Mouse (Mus musculus): ENCODE results near the gene Vash1.

Gene Vash1

DNA sequence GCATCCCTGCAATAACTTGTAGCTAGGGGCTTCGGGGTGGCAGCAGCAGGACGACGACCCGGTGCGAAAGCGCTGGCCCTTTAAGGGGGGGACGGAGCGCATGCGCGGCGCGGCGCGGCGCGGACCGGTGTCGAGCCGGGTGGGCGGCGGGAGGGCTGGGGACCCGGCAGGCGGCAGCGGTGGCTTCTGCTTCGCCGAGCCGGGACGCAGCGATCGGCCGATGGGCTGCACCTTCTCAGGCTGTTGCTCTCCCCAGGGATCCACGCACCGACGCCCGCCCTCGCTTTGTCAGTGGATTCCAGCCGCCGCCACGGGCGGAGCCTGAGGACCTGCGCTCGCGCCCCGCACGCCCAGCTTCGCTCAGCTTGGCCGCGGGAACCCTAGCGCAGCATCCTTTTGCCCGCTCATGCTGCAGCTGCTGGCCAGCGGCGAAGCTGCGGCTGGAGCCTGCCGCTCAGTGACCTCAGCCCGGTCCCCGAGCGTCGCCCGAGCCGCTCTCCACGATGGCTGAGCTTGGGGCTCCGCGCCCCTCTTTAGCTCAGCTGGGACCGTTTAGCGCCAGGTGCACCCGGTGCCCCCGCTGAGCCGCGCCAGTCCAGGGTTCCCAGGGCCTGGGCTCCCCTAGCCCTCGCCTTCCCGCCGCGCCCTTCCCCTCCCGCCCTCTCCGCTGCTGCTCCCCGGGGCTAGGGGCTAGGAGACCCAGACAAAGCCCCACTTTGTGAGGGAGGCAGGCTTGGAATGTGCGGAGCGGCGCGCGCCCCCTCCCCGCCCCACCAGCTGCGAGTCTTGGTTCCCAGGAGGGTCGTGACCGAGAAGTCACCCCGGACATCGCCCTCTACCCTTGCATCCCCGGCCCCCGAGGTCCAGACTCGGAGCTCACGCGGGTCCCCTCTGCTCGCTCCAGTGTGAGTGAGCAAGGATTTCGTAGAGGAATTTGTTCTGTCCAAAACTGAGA, at the start of gene Vash1:
Gene Vash1 (plus strand): TSS at position 110 of the 955 bp plus-strand sequence.
- DNase-seq (ENCODE audit: low spot score) = peak; percentile 89

GRCm38 (mm10) chr12:86628783-86629172, 49.7 kb upstream of the Vash1 start:
- DNase-seq (ENCODE audit: low spot score) = no peak

- DNase-seq (ENCODE audit: low spot score) = peak; percentile 44
These were observed 36.7 kb upstream of the Vash1 start for GRCm38 (mm10) chr12:86641763-86642162.

DNA sequence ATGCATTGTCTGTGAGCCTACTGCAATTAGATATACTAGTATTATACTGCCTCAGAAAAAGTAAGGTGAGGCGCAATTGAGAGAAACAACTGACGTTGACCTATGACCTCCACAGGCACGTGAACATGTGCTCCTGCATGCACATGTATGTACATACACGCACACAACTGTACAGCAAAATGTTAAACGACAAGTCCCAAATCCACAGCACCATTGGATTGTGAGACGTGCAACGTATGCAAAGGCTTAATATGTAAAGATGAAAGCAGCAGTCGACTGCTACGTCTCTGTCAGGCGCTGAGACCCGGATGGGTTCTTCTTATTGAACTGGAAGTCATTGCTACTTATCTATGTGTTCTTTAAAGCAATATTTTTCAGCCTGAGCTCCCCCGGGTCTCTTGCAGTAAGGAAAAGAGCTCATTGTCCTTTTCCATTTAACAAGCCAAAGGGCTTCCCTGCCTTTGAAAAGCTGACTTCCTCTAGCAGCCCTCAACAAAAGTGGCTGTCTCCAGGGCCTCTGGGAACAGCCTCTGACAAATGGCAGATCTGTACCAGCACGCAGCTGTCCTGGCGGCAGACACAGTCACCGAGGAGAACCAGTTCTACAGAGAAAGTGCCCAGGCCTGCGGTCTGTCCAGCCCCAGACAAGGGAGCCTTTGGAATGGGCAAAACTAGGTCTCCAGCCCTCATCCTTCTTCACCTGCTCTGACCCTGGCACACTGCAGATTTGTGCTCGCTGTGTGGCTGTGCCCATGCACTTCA, 33.8 kb upstream of the Vash1 start:
- peak; percentile 51 for DNase-seq (ENCODE audit: low spot score)

- no peak for DNase-seq (ENCODE audit: low spot score)
These were observed 33.0 kb upstream of the Vash1 start for GRCm38 (mm10) chr12:86645494-86645893.

GRCm38 (mm10) chr12:86646831-86647230, 31.7 kb upstream of the Vash1 start:
- DNase-seq (ENCODE audit: low spot score) = no peak

DNA sequence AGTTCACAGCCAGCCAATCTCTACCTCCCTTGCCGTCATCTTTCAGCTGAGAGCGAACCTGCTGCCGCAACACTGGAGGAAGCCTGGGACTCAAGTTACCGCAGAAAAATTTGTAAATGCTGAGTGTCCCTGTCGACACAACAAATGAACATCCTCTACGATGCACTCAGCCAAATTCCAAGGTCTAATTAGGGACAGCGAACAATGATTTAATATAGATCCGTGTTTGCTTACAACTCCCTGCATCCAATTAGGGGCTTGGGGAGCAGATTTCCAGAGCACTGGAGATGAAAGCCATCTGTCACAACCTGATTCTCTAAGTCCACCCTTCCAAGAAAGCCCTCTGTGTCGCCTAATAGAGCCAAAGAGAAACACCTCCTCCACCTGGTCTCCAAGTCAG, 31.2 kb upstream of the Vash1 start:
- DNase-seq (ENCODE audit: low spot score) = peak; percentile 44

GRCm38 (mm10) chr12:86647736-86648135, 30.8 kb upstream of the Vash1 start:
- no peak for DNase-seq (ENCODE audit: low spot score)

GRCm38 (mm10) chr12:86648489-86648888, 30.0 kb upstream of the Vash1 start:
- no peak for DNase-seq (ENCODE audit: low spot score)

GRCm38 (mm10) chr12:86651301-86651860, 27.1 kb upstream of the Vash1 start:
- no peak for DNase-seq (ENCODE audit: low spot score)

DNA sequence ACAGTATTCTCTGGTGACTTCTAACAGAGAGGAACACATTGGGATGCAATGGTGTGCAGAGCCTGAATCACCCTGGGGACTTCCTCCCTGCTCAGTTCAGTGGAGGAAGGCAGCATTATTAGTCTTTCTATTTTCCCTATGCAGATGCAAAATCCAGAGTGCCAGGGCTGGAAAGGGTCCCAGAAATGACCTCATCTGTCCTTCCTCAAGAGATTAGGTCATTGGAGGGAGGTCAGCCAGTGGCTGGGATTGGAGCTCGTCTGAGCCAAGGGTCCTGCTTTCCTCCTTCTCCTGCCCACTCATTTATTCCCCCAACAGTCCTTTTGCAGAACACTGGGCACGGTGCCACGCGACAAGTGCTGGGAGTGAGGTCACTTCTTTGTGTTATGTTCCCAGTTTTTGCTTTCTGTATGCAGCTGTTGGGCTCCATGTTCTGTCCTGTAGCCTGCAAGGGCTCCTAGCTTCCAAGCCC, 25.9 kb upstream of the Vash1 start:
- no peak for DNase-seq (ENCODE audit: low spot score)

DNA sequence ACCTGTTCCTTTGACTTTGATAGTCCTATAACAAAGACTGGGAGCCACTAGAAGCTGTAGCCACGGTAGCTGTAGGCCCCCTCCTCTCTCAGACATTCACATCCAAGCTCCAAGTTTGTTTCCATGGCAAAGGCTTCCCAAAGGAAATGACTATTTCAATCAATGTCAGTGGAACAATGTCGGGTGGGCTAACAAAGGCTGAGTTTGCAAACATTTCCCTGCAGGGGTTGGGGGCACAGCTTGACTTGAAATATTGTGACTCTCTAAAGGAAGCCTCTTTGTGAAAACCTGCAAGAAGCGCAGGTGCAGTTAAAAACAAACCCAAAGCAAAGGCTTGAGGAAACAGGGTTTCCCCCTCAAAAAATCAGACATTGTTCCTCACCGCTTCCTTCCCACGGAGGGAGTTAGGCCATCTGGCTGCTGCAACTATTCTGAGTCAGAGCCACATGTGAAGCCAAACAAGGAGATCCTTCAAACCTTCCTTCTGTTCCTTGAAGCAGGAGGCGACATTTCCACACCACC, 19.0 kb upstream of the Vash1 start:
- peak; percentile 72 for DNase-seq (ENCODE audit: low spot score)

DNA sequence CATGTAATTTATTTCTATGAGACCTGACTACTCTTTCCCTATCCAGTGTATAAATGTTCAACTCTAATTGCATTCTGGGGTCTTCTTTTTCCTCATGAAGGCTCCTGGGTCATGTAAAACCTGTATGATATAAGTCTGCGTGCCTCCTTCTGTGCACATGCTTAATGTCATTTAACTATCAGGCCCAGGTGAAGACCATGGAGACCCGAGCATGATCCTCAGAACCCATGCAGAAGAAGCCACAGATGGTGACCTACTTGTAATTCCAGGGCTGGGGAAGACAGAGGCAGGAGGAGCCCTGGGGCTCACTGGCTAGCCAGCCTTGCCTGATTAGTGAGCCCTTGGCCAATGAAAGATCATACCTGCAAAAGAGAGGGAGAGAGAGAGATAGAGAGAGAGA, 18.0 kb upstream of the Vash1 start:
- no peak for DNase-seq (ENCODE audit: low spot score)

GRCm38 (mm10) chr12:86665656-86666055, 12.8 kb upstream of the Vash1 start:
- no peak for DNase-seq (ENCODE audit: low spot score)

GRCm38 (mm10) chr12:86668404-86668803, 10.1 kb upstream of the Vash1 start:
- DNase-seq (ENCODE audit: low spot score) = no peak

GRCm38 (mm10) chr12:86672105-86672504, 6.4 kb upstream of the Vash1 start:
- no peak for DNase-seq (ENCODE audit: low spot score)

DNA sequence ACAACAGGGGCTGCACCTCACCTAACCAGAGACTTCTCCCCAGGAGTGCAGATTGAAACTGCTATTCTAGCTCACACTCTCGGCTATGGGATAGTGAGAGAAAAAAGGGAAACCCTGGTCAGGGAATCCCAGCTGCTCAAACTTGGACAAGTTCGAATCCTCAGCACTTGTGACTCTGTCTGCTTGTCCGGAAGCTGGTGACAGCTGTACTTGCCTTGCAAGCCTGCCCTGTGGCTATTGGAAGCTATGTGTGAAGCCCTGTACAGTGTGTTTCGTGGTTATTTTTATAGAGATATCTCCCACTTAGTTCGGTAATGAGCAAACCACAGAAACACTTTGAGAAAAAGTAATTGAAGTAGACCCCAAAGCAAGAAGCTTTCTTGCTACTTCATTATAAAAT, 6.0 kb upstream of the Vash1 start:
- no peak for DNase-seq (ENCODE audit: low spot score)

GRCm38 (mm10) chr12:86679546-86679930, 1.0 kb downstream of the Vash1 start:
- no peak for DNase-seq (ENCODE audit: low spot score)

GRCm38 (mm10) chr12:86679991-86680491, 1.5 kb downstream of the Vash1 start:
- DNase-seq (ENCODE audit: low spot score) = no peak

DNA sequence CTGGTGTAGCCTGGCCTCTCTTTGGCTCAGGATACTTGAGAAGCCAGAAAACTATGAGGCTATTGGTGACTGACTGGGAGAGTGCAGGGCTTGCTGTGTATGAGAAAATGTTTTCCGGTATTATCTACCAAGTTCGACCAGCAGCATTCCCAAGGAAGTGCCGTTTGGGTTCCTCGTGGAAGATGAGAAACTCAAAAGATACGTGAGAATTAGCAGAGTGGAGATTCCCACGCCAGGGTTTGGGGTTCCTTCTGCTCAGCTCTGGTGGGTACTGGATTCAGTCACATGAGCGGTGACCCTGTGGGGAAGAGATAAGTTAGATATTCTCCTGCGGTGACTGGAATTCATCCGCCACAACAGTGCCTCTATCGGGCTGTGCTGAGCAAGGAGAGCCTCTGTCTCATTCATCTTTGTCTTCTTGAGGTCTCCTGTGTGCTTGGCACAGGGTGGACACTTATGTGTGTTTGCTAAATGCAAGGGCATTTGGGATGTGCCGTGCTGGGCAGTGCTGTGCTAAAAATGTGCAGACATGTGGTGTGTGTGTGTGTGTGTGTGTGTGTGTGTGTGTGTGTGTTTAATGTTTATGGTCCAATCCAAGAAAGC, 2.2 kb downstream of the Vash1 start:
- peak; percentile 44 for DNase-seq (ENCODE audit: low spot score)

- DNase-seq (ENCODE audit: low spot score) = no peak
These were observed 3.1 kb downstream of the Vash1 start for GRCm38 (mm10) chr12:86681626-86682025.

DNA sequence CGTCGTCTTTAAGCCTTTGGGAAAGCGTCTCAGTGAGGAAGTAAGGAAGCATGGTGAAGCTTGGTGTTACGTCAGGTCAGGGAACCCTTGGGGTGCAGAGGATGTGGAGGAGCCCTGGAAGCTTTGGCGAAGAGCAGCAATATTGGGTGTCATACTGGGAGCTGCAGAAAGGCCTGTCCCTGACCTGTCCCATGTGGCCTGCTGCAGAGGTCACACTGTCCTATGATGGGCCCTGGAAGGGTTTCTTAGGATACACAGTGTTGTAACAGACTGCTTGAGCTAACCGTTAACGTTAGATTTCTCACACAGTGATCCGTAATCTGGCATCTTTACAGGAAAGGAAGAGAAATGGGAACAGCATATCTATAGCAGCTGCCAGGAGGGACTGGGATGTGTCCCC, 3.7 kb downstream of the Vash1 start:
- DNase-seq (ENCODE audit: low spot score) = no peak

Measured in embryo, embryonic 10 days (tissue).